Mouse (Mus musculus): ENCODE results near the gene Mesp1. TPM values are rescaled to one million over a fixed set of nuclear protein-coding genes. Genes with fewer than 3 reads are reported as not detected.

Mesp1 gene
- polyA plus RNA-seq, 1 experiment from 2014 or later, result 0.44 TPM

- H3K9ac ChIP-seq (ENCODE audit: low read depth, low read length), result no peak overlapping the region
- H3K9me3 ChIP-seq (ENCODE audit: control insufficient read depth, low read length), result no peaks in the 10 kb centered on the region
- no peak overlapping the region for H3K27ac ChIP-seq (ENCODE audit: low read depth, low read length)
- no peaks in the 10 kb centered on the region for H3K36me3 ChIP-seq (ENCODE audit: control insufficient read depth, insufficient read depth, low read length)
- H3K4me3 ChIP-seq (ENCODE audit: low read length), result no peak overlapping the region
- H3K27me3 ChIP-seq (replicated peaks; ENCODE audit: control insufficient read depth, insufficient read depth, low read length), result no peaks in the 10 kb centered on the region
- WGBS, result 45% methylated on average over 2 of the region's 2 CpGs
- no peaks in the 10 kb centered on the region for H3K4me1 ChIP-seq (ENCODE audit: control insufficient read depth, insufficient read depth, low read depth, low read length)
- ATAC-seq, result no peak
- no peak overlapping the region for H3K4me2 ChIP-seq (ENCODE audit: low read length)
Observed at GRCm38 (mm10) chr7:79756334-79756733, 37.3 kb downstream of the Mesp1 start.

GRCm38 (mm10) chr7:79749511-79749910 is 44.1 kb downstream of the Mesp1 start:
- H3K27me3 ChIP-seq (replicated peaks; ENCODE audit: control insufficient read depth, insufficient read depth, low read length), result no peaks in the 10 kb centered on the region
- 85% methylated on average over 6 of the region's 6 CpGs for WGBS
- no peaks in the 10 kb centered on the region for H3K9me3 ChIP-seq (ENCODE audit: control insufficient read depth, low read length)
- H3K27ac ChIP-seq (ENCODE audit: low read depth, low read length), result no peak overlapping the region
- no peak overlapping the region for H3K9ac ChIP-seq (ENCODE audit: low read depth, low read length)
- no peak overlapping the region for H3K4me2 ChIP-seq (ENCODE audit: low read length)
- no peak for ATAC-seq
- no peak overlapping the region for H3K4me3 ChIP-seq (ENCODE audit: low read length)
- H3K36me3 ChIP-seq (ENCODE audit: control insufficient read depth, insufficient read depth, low read length), result no peaks in the 10 kb centered on the region
- H3K4me1 ChIP-seq (ENCODE audit: control insufficient read depth, insufficient read depth, low read depth, low read length), result no peaks in the 10 kb centered on the region

GRCm38 (mm10) chr7:79747659-79748058 is 45.9 kb downstream of the Mesp1 start:
- Histone ChIP-seq H3K4me1 (ENCODE audit: control insufficient read depth, insufficient read depth, low read depth, low read length) (peaks cover 6% of the 10 kb centered on the region), H3K36me3 (ENCODE audit: control insufficient read depth, insufficient read depth, low read length) (no peaks in the 10 kb centered on the region), H3K9me3 (ENCODE audit: control insufficient read depth, low read length) (no peaks in the 10 kb centered on the region), H3K27me3 (replicated peaks; ENCODE audit: control insufficient read depth, insufficient read depth, low read length) (no peaks in the 10 kb centered on the region), H3K4me2 (ENCODE audit: low read length) (no peak overlapping the region), H3K9ac (ENCODE audit: low read depth, low read length) (no peak overlapping the region), H3K4me3 (ENCODE audit: low read length) (no peak overlapping the region), H3K27ac (ENCODE audit: low read depth, low read length) (no peak overlapping the region)
- no peak for ATAC-seq
- 84% methylated on average over 6 of the region's 6 CpGs for WGBS

DNA sequence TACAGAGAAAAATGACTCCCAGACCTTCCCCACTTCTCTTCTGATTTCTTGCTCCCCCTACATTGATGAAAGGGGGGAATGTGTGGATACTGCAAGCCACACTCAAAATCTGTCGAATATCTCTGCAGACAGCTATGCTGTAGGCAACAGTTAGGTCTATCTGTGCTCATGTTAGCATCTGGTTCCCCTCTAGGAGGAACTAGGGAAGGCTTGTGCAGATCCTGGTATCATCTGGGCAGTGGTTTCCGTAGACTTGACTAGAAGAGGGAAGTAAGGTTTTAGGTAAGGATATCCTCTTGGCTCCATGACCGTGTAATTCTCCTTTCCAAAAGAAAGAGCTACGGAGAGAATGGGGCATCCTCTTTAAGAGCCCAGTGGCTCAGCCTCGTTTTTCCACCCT is 49.0 kb downstream of the Mesp1 start:
- Histone ChIP-seq H3K36me3 (ENCODE audit: control insufficient read depth, insufficient read depth, low read length) (no peaks in the 10 kb centered on the region), H3K9ac (ENCODE audit: low read depth, low read length) (no peak overlapping the region), H3K9me3 (ENCODE audit: control insufficient read depth, low read length) (no peaks in the 10 kb centered on the region), H3K27me3 (replicated peaks; ENCODE audit: control insufficient read depth, insufficient read depth, low read length) (no peaks in the 10 kb centered on the region), H3K27ac (ENCODE audit: low read depth, low read length) (no peak overlapping the region), H3K4me3 (ENCODE audit: low read length) (no peak overlapping the region), H3K4me1 (ENCODE audit: control insufficient read depth, insufficient read depth, low read depth, low read length) (peaks cover 6% of the 10 kb centered on the region), H3K4me2 (ENCODE audit: low read length) (no peak overlapping the region)
- ATAC-seq, result no peak
- 80% methylated on average over 5 of the region's 5 CpGs for WGBS

- no peak for ATAC-seq
- H3K9me3 ChIP-seq (ENCODE audit: control insufficient read depth, low read length), result no peaks in the 10 kb centered on the region
- H3K9ac ChIP-seq (ENCODE audit: low read depth, low read length), result no peak overlapping the region
- no peak overlapping the region for H3K27ac ChIP-seq (ENCODE audit: low read depth, low read length)
- H3K27me3 ChIP-seq (replicated peaks; ENCODE audit: control insufficient read depth, insufficient read depth, low read length), result no peaks in the 10 kb centered on the region
- WGBS, result 92% methylated on average over 9 of the region's 9 CpGs
- H3K4me3 ChIP-seq (ENCODE audit: low read length), result no peak overlapping the region
- H3K4me2 ChIP-seq (ENCODE audit: low read length), result no peak overlapping the region
- peaks cover 6% of the 10 kb centered on the region for H3K4me1 ChIP-seq (ENCODE audit: control insufficient read depth, insufficient read depth, low read depth, low read length)
- no peaks in the 10 kb centered on the region for H3K36me3 ChIP-seq (ENCODE audit: control insufficient read depth, insufficient read depth, low read length)
Observed at GRCm38 (mm10) chr7:79744051-79744450, 49.5 kb downstream of the Mesp1 start.

DNA sequence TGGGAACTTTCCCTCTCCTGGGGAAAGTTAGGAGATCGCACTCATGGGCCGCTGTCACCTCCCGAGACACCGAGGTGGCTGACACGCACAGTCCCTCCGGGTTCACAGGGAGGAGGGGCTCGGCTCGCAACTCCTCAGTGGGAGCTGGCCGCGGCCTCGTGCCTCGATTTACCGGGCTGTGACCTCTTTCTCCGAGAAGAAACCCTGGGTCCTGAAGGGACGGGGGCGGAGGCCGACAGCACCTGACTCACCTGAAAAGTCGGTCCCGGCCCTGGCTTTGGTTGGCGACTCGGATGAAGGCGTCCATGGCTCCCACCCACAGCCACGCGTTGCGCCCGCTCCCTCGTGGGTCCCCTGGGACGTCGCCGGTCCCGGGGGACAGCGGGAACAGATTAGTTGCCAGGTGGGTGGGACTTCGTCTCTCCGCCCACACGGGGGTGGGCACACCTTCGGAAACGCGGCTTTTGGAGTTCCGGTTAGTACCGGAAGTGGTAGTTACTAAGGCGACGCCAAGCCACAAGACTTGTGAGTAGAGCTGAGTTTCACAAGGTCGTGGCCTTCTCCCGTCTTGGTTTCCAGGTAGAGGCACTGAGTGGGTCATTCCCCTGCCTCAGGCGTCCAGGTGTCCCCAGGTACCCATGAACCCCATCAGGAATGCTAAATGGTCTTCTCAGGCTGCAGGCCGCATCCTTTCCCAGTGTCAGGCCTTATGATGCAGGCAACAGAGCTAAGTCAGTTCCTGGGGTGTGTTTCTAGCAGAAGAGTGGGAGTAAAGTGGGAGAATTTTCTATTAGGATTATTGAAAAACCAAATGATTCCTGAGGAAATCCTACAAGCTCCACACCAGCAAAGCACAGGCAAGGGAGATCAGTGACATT is 50.7 kb downstream of the Mesp1 start, which contains the start of the genes Pex11a and Wdr93:
TSS of gene Pex11a (minus strand) at position 473 of the 878 bp plus-strand sequence.
TSS of gene Wdr93 (plus strand) at position 505 of the 878 bp plus-strand sequence.
- H3K9me3 ChIP-seq (ENCODE audit: control insufficient read depth, low read length), result no peaks in the 10 kb centered on the region
- H3K4me2 ChIP-seq (ENCODE audit: low read length), result peak within 1 kb of the TSS; percentile 97
- 4% methylated on average over 46 of the region's 46 CpGs for WGBS
- peak within 1 kb of the TSS; percentile 67 for H3K9ac ChIP-seq (ENCODE audit: low read depth, low read length)
- H3K4me3 ChIP-seq (ENCODE audit: low read length), result peak within 1 kb of the TSS; percentile 72
- H3K36me3 ChIP-seq (ENCODE audit: control insufficient read depth, insufficient read depth, low read length), result no peaks in the 10 kb centered on the region
- peaks cover 6% of the 10 kb centered on the region for H3K4me1 ChIP-seq (ENCODE audit: control insufficient read depth, insufficient read depth, low read depth, low read length)
- peak; percentile 95 for ATAC-seq
- no peaks in the 10 kb centered on the region for H3K27me3 ChIP-seq (replicated peaks; ENCODE audit: control insufficient read depth, insufficient read depth, low read length)
- no peak within 1 kb of the TSS for H3K27ac ChIP-seq (ENCODE audit: low read depth, low read length)

DNA sequence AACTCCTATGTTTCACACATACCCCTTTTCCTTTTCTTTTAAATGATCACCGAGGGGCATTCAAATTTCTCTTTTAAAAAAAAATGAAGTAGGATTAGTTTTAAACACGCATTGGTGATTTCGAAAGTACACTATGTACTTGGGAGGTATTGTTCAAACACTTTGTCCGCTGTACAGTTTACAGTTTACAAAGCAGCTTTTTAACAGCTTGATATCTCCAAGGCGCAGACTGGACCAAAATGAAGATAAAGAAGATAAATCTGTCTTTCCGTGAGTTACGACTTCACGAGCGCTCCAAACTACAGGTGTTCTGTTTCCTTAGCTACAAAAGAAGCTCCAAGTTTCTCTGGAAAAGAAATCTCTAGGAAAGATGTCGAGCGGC is 51.3 kb downstream of the Mesp1 start:
- H3K27ac ChIP-seq (ENCODE audit: low read depth, low read length), result no peak overlapping the region
- H3K4me3 ChIP-seq (ENCODE audit: low read length), result peak overlapping the region; percentile 72
- peaks cover 6% of the 10 kb centered on the region for H3K4me1 ChIP-seq (ENCODE audit: control insufficient read depth, insufficient read depth, low read depth, low read length)
- no peaks in the 10 kb centered on the region for H3K27me3 ChIP-seq (replicated peaks; ENCODE audit: control insufficient read depth, insufficient read depth, low read length)
- H3K4me2 ChIP-seq (ENCODE audit: low read length), result peak overlapping the region; percentile 97
- 24% methylated on average over 11 of the region's 11 CpGs for WGBS
- H3K9me3 ChIP-seq (ENCODE audit: control insufficient read depth, low read length), result no peaks in the 10 kb centered on the region
- H3K9ac ChIP-seq (ENCODE audit: low read depth, low read length), result peak overlapping the region; percentile 67
- H3K36me3 ChIP-seq (ENCODE audit: control insufficient read depth, insufficient read depth, low read length), result peaks cover 2% of the 10 kb centered on the region; the same call in 1 of the 2 replicates
- ATAC-seq, result no peak

Other genes with a start within 250 kb of the Mesp1 start
- gene Rhcg, start 176.1 kb downstream of the Mesp1 start, polyA plus RNA-seq (2015; fragmentation: Nextera tagmentation; extraction: Ambion mirVana), result 5.5 and 5.7 TPM in 2 replicates
- 1.8 and 2.1 TPM in 2 replicates for gene Ticrr, start 133.6 kb downstream of the Mesp1 start, polyA plus RNA-seq (2015; fragmentation: Nextera tagmentation; extraction: Ambion mirVana)
- gene Kif7, start 78.1 kb downstream of the Mesp1 start, polyA plus RNA-seq (2015; fragmentation: Nextera tagmentation; extraction: Ambion mirVana), result 1.6 and 1.7 TPM in 2 replicates
- 0.19 and 0.46 TPM in 2 replicates for gene Plin1, start 60.9 kb downstream of the Mesp1 start, polyA plus RNA-seq (2015; fragmentation: Nextera tagmentation; extraction: Ambion mirVana)
- 13.2 and 13.6 TPM in 2 replicates for gene Pex11a, start 50.7 kb downstream of the Mesp1 start, polyA plus RNA-seq (2015; fragmentation: Nextera tagmentation; extraction: Ambion mirVana)
- gene Wdr93, start 50.6 kb downstream of the Mesp1 start, polyA plus RNA-seq (2015; fragmentation: Nextera tagmentation; extraction: Ambion mirVana), result 0.51 and 0.52 TPM in 2 replicates
- gene Mesp2, start 16.9 kb upstream of the Mesp1 start, polyA plus RNA-seq (2015; fragmentation: Nextera tagmentation; extraction: Ambion mirVana), result 1.5 and 1.7 TPM in 2 replicates
- 4.3 and 5.2 TPM in 2 replicates for gene Anpep, start 67.3 kb upstream of the Mesp1 start, polyA plus RNA-seq (2015; fragmentation: Nextera tagmentation; extraction: Ambion mirVana)
- gene Ap3s2, start 126.9 kb upstream of the Mesp1 start, polyA plus RNA-seq (2015; fragmentation: Nextera tagmentation; extraction: Ambion mirVana), result 37.9 and 48.2 TPM in 2 replicates
- gene Arpin, start 141.6 kb upstream of the Mesp1 start, polyA plus RNA-seq (2015; fragmentation: Nextera tagmentation; extraction: Ambion mirVana), result 19.6 and 21.0 TPM in 2 replicates
- 13.6 and 14.9 TPM in 2 replicates for gene Zfp710, start 231.0 kb upstream of the Mesp1 start, polyA plus RNA-seq (2015; fragmentation: Nextera tagmentation; extraction: Ambion mirVana)

All from hindbrain, embryonic 16.5 days (tissue).